In the genomic region with DNA sequence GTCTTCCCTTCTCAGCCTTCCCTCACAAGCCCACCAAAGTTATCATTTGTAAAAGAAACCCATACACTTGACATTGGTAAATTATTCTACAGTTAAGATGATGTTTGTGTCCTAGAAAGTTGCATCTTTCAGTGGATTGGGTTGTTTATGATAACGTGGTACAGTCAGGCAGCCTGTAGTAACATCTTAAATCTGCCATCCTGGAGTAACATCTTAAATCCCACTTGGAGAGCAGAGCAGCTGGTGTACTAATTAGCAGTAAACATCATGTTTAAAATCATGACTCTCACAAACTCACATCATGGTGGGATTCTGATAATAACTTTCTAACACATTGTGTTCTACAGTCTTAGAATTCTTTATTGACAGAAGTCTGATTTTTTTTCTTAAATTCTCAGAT, we compare ENCODE assay signal across 28 mouse cellular contexts.
DNase-seq lines count a peak whose midpoint lies in the region; ATAC-seq and TF ChIP-seq lines count a peak whose summit lies in the region.
"Had no signal": no experiment of that assay in that cellular context is flagged by ENCODE, and none has a peak within 500 bp of the region (broad histone marks: within the 10 kb centered on the region; RNA-seq: fewer than 3 reads in every experiment).

No protein-coding gene starts in this region.

- H3K9ac ChIP-seq in forebrain, embryonic 15.5 days (replicated peaks), result no peak overlapping the region
- no peak overlapping the region for H3K9ac ChIP-seq in forebrain, embryonic 12.5 days
- H3K9ac ChIP-seq in forebrain, embryonic 16.5 days (replicated peaks; ENCODE audit: low read depth, low read length), result no peak overlapping the region
- H3K9ac ChIP-seq in neural tube, embryonic 15.5 days (replicated peaks), result no peak overlapping the region
- H3K9ac ChIP-seq: embryonic facial prominence, embryonic 13.5 days; heart, embryonic 12.5 days; heart, embryonic 15.5 days; hindbrain, embryonic 13.5 days; intestine, embryonic 15.5 days had no signal

- no peak for TF ChIP-seq CTCF in brain, embryonic 14.5 days (IDR thresholded peaks at IDR 0.05; ENCODE audit: borderline replicate concordance, extremely low read depth, insufficient read depth, insufficient read length)

- peak; percentile 41 for DNase-seq in brain, embryonic 14.5 days (ENCODE audit: low read depth)
- no peak for DNase-seq in right cerebral cortex, postnatal 4 days
- DNase-seq: adrenal gland, adult 2 months; adrenal gland, postnatal 14 days; cerebellum, adult 11-12 months; cerebellum, adult 8-10 months; cerebellum, postnatal 10 days; cerebellum, postnatal 36 days; embryo, embryonic 11 days; gastrocnemius, adult 2 months; gastrocnemius, postnatal 14 days; heart, adult 11 months; heart, postnatal 10 days; heart, postnatal 36 days had no signal

- H3K4me2 ChIP-seq in forebrain, embryonic 15.5 days (replicated peaks), result no peak overlapping the region
- H3K4me2 ChIP-seq in forebrain, embryonic 12.5 days, result no peak overlapping the region
- H3K4me2 ChIP-seq in forebrain, embryonic 16.5 days (ENCODE audit: low read length), result no peak overlapping the region
- H3K4me2 ChIP-seq in neural tube, embryonic 15.5 days, result no peak overlapping the region
- H3K4me2 ChIP-seq: embryonic facial prominence, embryonic 13.5 days; heart, embryonic 12.5 days; heart, embryonic 15.5 days; hindbrain, embryonic 13.5 days; intestine, embryonic 15.5 days had no signal

- no peaks in the 10 kb centered on the region for H3K36me3 ChIP-seq in forebrain, embryonic 15.5 days
- H3K36me3 ChIP-seq in forebrain, embryonic 12.5 days (replicated peaks), result no peaks in the 10 kb centered on the region
- no peaks in the 10 kb centered on the region for H3K36me3 ChIP-seq in forebrain, embryonic 16.5 days (ENCODE audit: control insufficient read depth, insufficient read depth)
- no peaks in the 10 kb centered on the region for H3K36me3 ChIP-seq in neural tube, embryonic 15.5 days
- H3K36me3 ChIP-seq: embryonic facial prominence, embryonic 10.5 days; embryonic facial prominence, embryonic 13.5 days; heart, embryonic 12.5 days; heart, embryonic 15.5 days; hindbrain, embryonic 10.5 days; hindbrain, embryonic 13.5 days; intestine, embryonic 15.5 days had no signal

- H3K4me1 ChIP-seq in forebrain, embryonic 15.5 days, result peaks cover 4% of the 10 kb centered on the region; the same call in 1 of the 2 replicates
- no peaks in the 10 kb centered on the region for H3K4me1 ChIP-seq in forebrain, embryonic 12.5 days
- peaks cover 4% of the 10 kb centered on the region; the same call in 1 of the 2 replicates for H3K4me1 ChIP-seq in forebrain, embryonic 16.5 days (replicated peaks; ENCODE audit: control insufficient read depth, insufficient read depth, low read length)
- H3K4me1 ChIP-seq in neural tube, embryonic 15.5 days, result 0 out of 2 replicates have a peak, but pooled peaks cover 4% of the 10 kb centered on the region
- H3K4me1 ChIP-seq: embryonic facial prominence, embryonic 10.5 days; embryonic facial prominence, embryonic 13.5 days; heart, embryonic 12.5 days; heart, embryonic 15.5 days; hindbrain, embryonic 10.5 days; hindbrain, embryonic 13.5 days; intestine, embryonic 15.5 days had no signal

- 0 out of 2 replicates have a peak, but pooled peaks have one; percentile 37 for ATAC-seq in forebrain, embryonic 15.5 days (replicated peaks)
- no peak for ATAC-seq in forebrain, embryonic 12.5 days (ENCODE audit: low FRiP score)
- peak; percentile 55 for ATAC-seq in forebrain, embryonic 16.5 days
- ATAC-seq in neural tube, embryonic 15.5 days (ENCODE audit: low FRiP score), result peak; percentile 75; the same call in 1 of the 2 replicates
- ATAC-seq: CD4-positive, CD25-positive, alpha-beta regulatory T cell, adult 4 months; hindbrain, embryonic 16.5 days; intestine, embryonic 15.5 days had no signal

- no peaks in the 10 kb centered on the region for H3K27me3 ChIP-seq in forebrain, embryonic 15.5 days
- no peaks in the 10 kb centered on the region for H3K27me3 ChIP-seq in forebrain, embryonic 12.5 days
- no peaks in the 10 kb centered on the region for H3K27me3 ChIP-seq in forebrain, embryonic 16.5 days (replicated peaks; ENCODE audit: control insufficient read depth, insufficient read depth, low read length)
- H3K27me3 ChIP-seq in neural tube, embryonic 15.5 days (replicated peaks), result no peaks in the 10 kb centered on the region
- H3K27me3 ChIP-seq: embryonic facial prominence, embryonic 13.5 days; heart, embryonic 12.5 days; heart, embryonic 15.5 days; hindbrain, embryonic 13.5 days; intestine, embryonic 15.5 days had no signal

- H3K27ac ChIP-seq in forebrain, embryonic 15.5 days (replicated peaks), result no peak overlapping the region
- no peak overlapping the region for H3K27ac ChIP-seq in forebrain, embryonic 12.5 days
- H3K27ac ChIP-seq in forebrain, embryonic 16.5 days (ENCODE audit: low read length), result no peak overlapping the region
- peak overlapping the region; percentile 41; the same call in 1 of the 2 replicates for H3K27ac ChIP-seq in neural tube, embryonic 15.5 days (replicated peaks)
- H3K27ac ChIP-seq: embryonic facial prominence, embryonic 10.5 days; embryonic facial prominence, embryonic 13.5 days; gastrocnemius, adult 2 months; heart, embryonic 15.5 days; hindbrain, embryonic 10.5 days; hindbrain, embryonic 13.5 days; intestine, embryonic 15.5 days had no signal

- no peaks in the 10 kb centered on the region for H3K9me3 ChIP-seq in forebrain, embryonic 15.5 days
- H3K9me3 ChIP-seq in forebrain, embryonic 12.5 days, result no peaks in the 10 kb centered on the region
- H3K9me3 ChIP-seq in forebrain, embryonic 16.5 days (ENCODE audit: control insufficient read depth, low read length), result no peaks in the 10 kb centered on the region
- no peaks in the 10 kb centered on the region for H3K9me3 ChIP-seq in neural tube, embryonic 15.5 days (replicated peaks)
- H3K9me3 ChIP-seq: embryonic facial prominence, embryonic 10.5 days; embryonic facial prominence, embryonic 13.5 days; heart, embryonic 12.5 days; heart, embryonic 15.5 days; hindbrain, embryonic 10.5 days; hindbrain, embryonic 13.5 days; intestine, embryonic 15.5 days had no signal

- no peak for TF ChIP-seq POLR2A in brain, embryonic 14.5 days (IDR thresholded peaks at IDR 0.05; ENCODE audit: borderline replicate concordance, extremely low read depth, insufficient read depth, insufficient read length, poor library complexity, severe bottlenecking)

- 69% methylated on average over 1 of the region's 1 CpGs for WGBS in forebrain, embryonic 15.5 days
- 73% methylated on average over 1 of the region's 1 CpGs for WGBS in forebrain, embryonic 12.5 days
- 50% methylated on average over 1 of the region's 1 CpGs for WGBS in forebrain, embryonic 16.5 days
- WGBS in neural tube, embryonic 15.5 days, result 49% methylated on average over 1 of the region's 1 CpGs

- no peak overlapping the region for H3K4me3 ChIP-seq in forebrain, embryonic 15.5 days
- H3K4me3 ChIP-seq in forebrain, embryonic 12.5 days (replicated peaks), result no peak overlapping the region
- no peak overlapping the region for H3K4me3 ChIP-seq in forebrain, embryonic 16.5 days (replicated peaks; ENCODE audit: low read length)
- H3K4me3 ChIP-seq in neural tube, embryonic 15.5 days (replicated peaks), result no peak overlapping the region
- H3K4me3 ChIP-seq: embryonic facial prominence, embryonic 10.5 days; embryonic facial prominence, embryonic 13.5 days; erythroblast, embryonic 14.5 days; gastrocnemius, adult 2 months; heart, embryonic 12.5 days; heart, embryonic 15.5 days; hindbrain, embryonic 10.5 days; hindbrain, embryonic 13.5 days; intestine, embryonic 15.5 days had no signal
